Mouse (Mus musculus) embryonic fibroblast, embryonic 13.5 days (primary cell): Measurements from ENCODE around the gene Fam76b.

ENCODE experiments used
- CTCF ChIP-seq: IDR thresholded peaks from 2 replicates; pipeline ENCODE4 v1.5.1; 2011; ENCODE audit warnings: mild to moderate bottlenecking, control low read depth, low read length, moderate library complexity, borderline replicate concordance; ENCODE audit not compliant: insufficient read depth
- POLR2A ChIP-seq: IDR thresholded peaks from 2 replicates; pipeline ENCODE4 v1.6.1; 2011; ENCODE audit warnings: low read depth, mild to moderate bottlenecking, control low read depth, low read length, moderate library complexity

GRCm38 (mm10) chr9:13826391-13826805 is 1.1 kb upstream of the Fam76b start:
- no peak; the same call in 1 of the 2 replicates for TF ChIP-seq POLR2A
- TF ChIP-seq CTCF, result no peak
